Mouse (Mus musculus) stomach, postnatal 0 days (tissue): ENCODE measurements at regions not wholly inside any gene's neighbourhood (a gene's known extent, or its start where the extent isn't known, plus 50 kb on each side); places are given as distances from the start of the nearest gene placed in this dataset.

ENCODE experiments used
- ATAC-seq: fragments of 200-750 bp; cut with Nextera tagmentation; 2 replicates; pipeline ENCODE4 v1.8.0; 2017; ENCODE audit not compliant: low FRiP score, low TSS enrichment
- DNase-seq: peaks from one replicate; pipeline ENCODE4 v3.0.0-alpha.2; 2016; ENCODE audit warnings: low spot score
- H3K27ac ChIP-seq: fragments of 300-500 bp; sonication (generic); replicated peaks from 2 replicates; pipeline ENCODE4 v1.5.1; 2014; ENCODE audit warnings: mild to moderate bottlenecking, control low read depth
- H3K27me3 ChIP-seq: fragments of 300-500 bp; sonication (generic); 2 replicates; pipeline ENCODE4 v1.6.1; 2014; ENCODE audit warnings: low read length; ENCODE audit not compliant: control insufficient read depth, insufficient read depth
- H3K36me3 ChIP-seq: fragments of 300-500 bp; sonication (generic); 2 replicates; pipeline ENCODE4 v1.6.1; 2014; ENCODE audit warnings: low read length, mixed read lengths; ENCODE audit not compliant: control insufficient read depth, insufficient read depth
- H3K4me1 ChIP-seq: fragments of 300-500 bp; sonication (generic); replicated peaks from 2 replicates; pipeline ENCODE4 v1.6.1; 2014; ENCODE audit warnings: antibody characterized with exemption; ENCODE audit not compliant: control insufficient read depth, insufficient read depth
- H3K4me2 ChIP-seq: fragments of 300-500 bp; sonication (generic); replicated peaks from 2 replicates; pipeline ENCODE4 v1.6.1; 2014; ENCODE audit warnings: low read depth, mild to moderate bottlenecking, control low read depth, moderate library complexity
- H3K4me3 ChIP-seq: fragments of 300-500 bp; sonication (generic); 2 replicates; pipeline ENCODE4 v1.5.1; 2014; ENCODE audit warnings: low read depth, low read length, control low read depth
- H3K9ac ChIP-seq: fragments of 300-500 bp; sonication (generic); 2 replicates; pipeline ENCODE4 v1.6.1; 2014; ENCODE audit warnings: mild to moderate bottlenecking, low read length, control low read depth, mixed read lengths
- H3K9me3 ChIP-seq: fragments of 300-500 bp; sonication (generic); 2 replicates; pipeline ENCODE4 v1.6.1; 2016; ENCODE audit warnings: low read length; ENCODE audit not compliant: control insufficient read depth
- CTCF ChIP-seq: IDR thresholded peaks from 2 replicates; pipeline ENCODE4 v1.5.1; 2016; ENCODE audit warnings: antibody characterized with exemption, low read depth, mild to moderate bottlenecking, moderate library complexity
- EP300 ChIP-seq: optimal IDR thresholded peaks from 2 replicates; pipeline ENCODE3; 2016; ENCODE audit warnings: antibody characterized with exemption
- WGBS: fragments of 180-500 bp; shearing (Covaris S2); extraction: QIAGEN DNeasy Blood & Tissue Kit; methylation state at CpG from one replicate; pipeline ENCODE4 v1.1.7; 2014; 5-methylcytosine and 5-hydroxymethylcytosine counted together

- Histone ChIP-seq H3K4me3 (no peak overlapping the region), H3K4me2 (no peak overlapping the region), H3K9me3 (no peaks in the 10 kb centered on the region), H3K9ac (no peak overlapping the region), H3K27me3 (no peaks in the 10 kb centered on the region), H3K4me1 (no peaks in the 10 kb centered on the region), H3K36me3 (no peaks in the 10 kb centered on the region), H3K27ac (no peak overlapping the region)
- 84% methylated on average over 6 of the region's 6 CpGs for WGBS
- ATAC-seq, result no peak
- no peak for DNase-seq
- no peak for TF ChIP-seq CTCF
- TF ChIP-seq EP300, result no peak
These were observed 128.0 kb upstream of the Gm6657 start for GRCm38 (mm10) chr12:78066024-78066423.

DNA sequence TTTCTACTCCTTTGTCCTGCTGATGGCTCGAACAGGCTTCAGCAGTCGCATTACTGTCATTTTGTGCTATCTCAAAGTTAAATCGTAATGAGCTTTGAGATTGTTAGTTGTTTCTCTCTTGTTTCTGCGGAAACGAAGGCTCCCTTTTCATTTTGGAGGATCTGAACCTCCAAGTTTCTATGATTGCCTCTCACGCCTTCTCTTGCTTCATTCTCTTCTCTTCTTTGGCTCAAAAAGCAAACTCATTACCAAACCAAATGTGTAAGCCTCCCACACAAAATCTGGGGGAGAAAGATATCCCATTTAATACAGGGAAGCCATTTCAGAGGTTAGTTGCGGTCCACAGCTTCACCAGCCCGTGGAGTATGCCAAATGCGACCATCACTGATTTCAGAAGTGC lies 121.1 kb upstream of the Gm6657 start:
- no peak overlapping the region for H3K27ac ChIP-seq
- 86% methylated on average over 9 of the region's 9 CpGs for WGBS
- no peaks in the 10 kb centered on the region for H3K9me3 ChIP-seq
- H3K36me3 ChIP-seq, result no peaks in the 10 kb centered on the region
- no peaks in the 10 kb centered on the region for H3K27me3 ChIP-seq
- H3K9ac ChIP-seq, result no peak overlapping the region
- H3K4me2 ChIP-seq, result no peak overlapping the region
- DNase-seq, result no peak
- H3K4me3 ChIP-seq, result no peak overlapping the region
- no peak for ATAC-seq
- TF ChIP-seq EP300, result no peak
- TF ChIP-seq CTCF, result no peak
- no peaks in the 10 kb centered on the region for H3K4me1 ChIP-seq

DNA sequence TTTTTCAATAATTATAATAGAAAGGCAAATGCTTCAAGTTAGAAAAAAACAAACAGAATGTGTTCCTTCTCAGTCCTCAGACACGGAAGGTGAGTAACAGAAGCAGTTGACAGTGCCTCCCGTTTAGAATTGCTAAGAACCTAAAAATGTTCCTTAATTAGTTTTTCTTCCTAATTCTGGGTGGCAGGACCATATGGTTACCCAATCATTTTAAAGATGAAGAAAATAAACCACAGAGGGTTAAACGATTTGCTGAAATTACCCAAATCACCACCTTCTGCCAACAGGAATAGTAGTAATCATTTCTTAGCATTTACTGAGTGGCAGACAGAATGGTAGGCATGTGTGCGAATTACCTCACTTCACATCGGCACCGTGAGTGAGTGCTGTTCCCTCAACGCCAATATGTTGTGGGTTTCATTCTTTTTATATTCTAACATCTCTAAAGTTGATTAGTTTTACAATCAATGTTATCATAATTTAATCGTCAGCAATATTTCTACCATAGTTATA lies 119.7 kb upstream of the Gm6657 start:
- no peaks in the 10 kb centered on the region for H3K4me1 ChIP-seq
- no peaks in the 10 kb centered on the region for H3K27me3 ChIP-seq
- DNase-seq (no peak), ATAC-seq (no peak)
- H3K9ac ChIP-seq, result no peak overlapping the region
- no peak overlapping the region for H3K4me2 ChIP-seq
- H3K4me3 ChIP-seq, result no peak overlapping the region
- TF ChIP-seq EP300, result no peak
- no peak for TF ChIP-seq CTCF
- WGBS, result 87% methylated on average over 8 of the region's 8 CpGs
- H3K27ac ChIP-seq, result no peak overlapping the region
- no peaks in the 10 kb centered on the region for H3K9me3 ChIP-seq
- H3K36me3 ChIP-seq, result no peaks in the 10 kb centered on the region

- H3K36me3 ChIP-seq, result no peaks in the 10 kb centered on the region
- no peak overlapping the region for H3K4me3 ChIP-seq
- no peak overlapping the region for H3K9ac ChIP-seq
- ATAC-seq (no peak), DNase-seq (no peak)
- H3K27me3 ChIP-seq, result no peaks in the 10 kb centered on the region
- H3K4me2 ChIP-seq, result no peak overlapping the region
- H3K27ac ChIP-seq, result no peak overlapping the region
- no peaks in the 10 kb centered on the region for H3K9me3 ChIP-seq
- 42% methylated on average over 5 of the region's 5 CpGs for WGBS
- H3K4me1 ChIP-seq, result no peaks in the 10 kb centered on the region
- TF ChIP-seq CTCF, result no peak
- no peak for TF ChIP-seq EP300
These were observed 116.8 kb upstream of the Gm6657 start for GRCm38 (mm10) chr12:78077285-78077684.

DNA sequence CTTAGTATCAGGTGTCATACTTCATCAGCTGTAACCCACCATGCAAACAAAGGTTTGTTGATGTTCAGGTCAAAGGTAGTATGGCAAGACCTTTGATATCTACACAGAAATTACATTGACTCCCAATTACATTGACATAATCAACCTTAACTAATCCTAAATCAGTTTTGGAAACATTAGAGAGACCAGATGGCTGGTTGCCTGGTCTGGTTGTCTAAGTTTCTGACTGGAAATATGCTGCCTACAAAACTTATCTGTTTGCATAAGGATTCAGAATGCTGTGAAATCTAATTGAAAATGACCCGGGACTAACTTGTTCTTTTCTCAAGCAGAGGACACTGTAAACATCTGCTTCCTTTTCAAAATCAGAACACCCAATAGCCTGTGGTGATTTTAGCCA lies 111.9 kb upstream of the Gm6657 start:
- H3K27me3 ChIP-seq, result no peaks in the 10 kb centered on the region
- no peak overlapping the region for H3K4me3 ChIP-seq
- no peak overlapping the region for H3K9ac ChIP-seq
- DNase-seq (no peak), ATAC-seq (no peak)
- TF ChIP-seq EP300, result no peak
- TF ChIP-seq CTCF, result no peak
- no peak overlapping the region for H3K4me2 ChIP-seq
- no peaks in the 10 kb centered on the region for H3K9me3 ChIP-seq
- 21% methylated on average over 1 of the region's 1 CpGs for WGBS
- H3K36me3 ChIP-seq, result no peaks in the 10 kb centered on the region
- H3K4me1 ChIP-seq, result no peaks in the 10 kb centered on the region
- no peak overlapping the region for H3K27ac ChIP-seq

- no peak for DNase-seq
- Histone ChIP-seq H3K4me1 (no peaks in the 10 kb centered on the region), H3K4me3 (no peak overlapping the region), H3K36me3 (no peaks in the 10 kb centered on the region), H3K9ac (no peak overlapping the region), H3K9me3 (no peaks in the 10 kb centered on the region), H3K4me2 (no peak overlapping the region), H3K27ac (no peak overlapping the region), H3K27me3 (no peaks in the 10 kb centered on the region)
- WGBS, result 82% methylated on average over 5 of the region's 5 CpGs
- no peak for ATAC-seq
- no peak for TF ChIP-seq CTCF
- no peak for TF ChIP-seq EP300
These were observed 108.0 kb upstream of the Gm6657 start for GRCm38 (mm10) chr12:78086016-78086415.
